Mouse (Mus musculus) lung, adult 18-20 months (tissue): Measurements from ENCODE around the gene Nlrc5.

Experiments
- DNase-seq, 2 experiments: peaks; one replicate each; pipeline ENCODE4 v3.0.0; 2022; ENCODE audit warnings: mixed read lengths in 2 of 2

The Nlrc5 gene

GRCm38 (mm10) chr8:94532525-94532872 lies 98.3 kb downstream of the Nlrc5 start:
- no peak for DNase-seq

- DNase-seq, result peak; percentile 75 to 77
Measured at GRCm38 (mm10) chr8:94532873-94533671, 98.9 kb downstream of the Nlrc5 start, which contains the start of gene Cpne2. Gene Cpne2 (plus strand): TSS chr8:94532990.

GRCm38 (mm10) chr8:94534612-94535011 lies 100.5 kb downstream of the Nlrc5 start:
- no peak for DNase-seq

- DNase-seq, result no peak
Measured at GRCm38 (mm10) chr8:94535631-94536030, 101.5 kb downstream of the Nlrc5 start.

DNA sequence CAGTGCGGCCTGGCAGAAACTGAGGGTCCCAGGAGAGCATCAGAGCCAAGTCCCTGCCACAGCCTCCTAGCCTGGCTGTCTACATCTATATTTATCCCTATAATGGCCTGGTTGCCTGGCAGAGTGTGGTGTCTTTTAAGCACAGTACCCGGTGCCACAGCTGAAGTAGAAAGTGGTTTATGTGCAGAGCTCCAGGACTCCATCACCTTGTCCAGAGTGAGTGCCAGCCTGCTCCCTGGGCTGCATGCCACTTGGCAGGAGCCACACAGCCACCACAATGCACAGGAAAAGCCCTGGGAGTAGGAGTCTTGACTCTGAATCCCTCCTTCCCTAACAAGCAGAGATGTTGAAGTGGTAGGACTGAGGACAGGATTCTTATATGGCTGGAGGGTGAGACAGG lies 103.3 kb downstream of the Nlrc5 start:
- DNase-seq, result no peak

GRCm38 (mm10) chr8:94540025-94540424 lies 105.9 kb downstream of the Nlrc5 start:
- DNase-seq, result no peak

DNA sequence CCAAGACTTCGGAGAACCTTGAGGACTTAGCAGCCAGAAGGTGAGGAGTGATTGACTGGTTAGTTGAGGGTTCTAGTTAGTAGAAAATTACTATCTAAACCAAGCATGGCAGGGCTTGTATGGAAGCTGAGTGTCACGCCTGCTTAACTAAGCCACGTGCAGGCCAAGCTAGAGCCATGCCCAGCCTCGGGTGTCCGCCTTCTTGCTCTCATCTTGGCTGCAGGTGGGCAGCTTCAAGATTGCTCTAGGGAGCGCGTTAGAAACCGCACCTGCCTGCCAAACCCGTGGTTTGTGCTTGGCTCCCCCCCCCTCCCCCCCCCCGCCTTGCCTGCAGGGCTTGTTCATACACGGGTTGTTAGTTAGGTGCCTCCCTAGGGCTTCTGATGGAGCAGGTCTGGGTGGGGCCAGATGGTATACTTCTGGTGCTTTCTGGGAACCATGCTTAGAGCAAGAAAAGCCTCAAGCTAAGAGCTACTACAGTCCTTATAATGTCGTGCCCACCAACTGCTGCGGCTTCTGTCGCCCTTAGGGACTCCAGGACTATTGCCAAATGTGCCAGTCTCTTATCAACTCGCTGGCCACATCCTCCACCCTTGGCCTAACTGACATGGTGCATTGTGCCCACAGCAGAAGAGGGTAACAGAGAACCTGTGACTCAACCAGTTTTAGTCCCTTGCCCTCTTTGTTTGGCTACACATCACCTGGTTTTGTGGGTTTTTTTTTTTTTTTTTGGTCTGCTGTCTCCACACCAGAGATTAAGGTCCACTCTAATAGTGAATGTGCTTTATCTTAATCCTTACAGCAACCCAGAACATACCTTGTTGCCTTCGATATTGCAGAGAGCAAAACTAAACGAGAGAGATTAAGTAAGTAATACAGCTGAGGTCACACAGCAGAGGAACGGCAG lies 107.0 kb downstream of the Nlrc5 start:
- no peak for DNase-seq

DNA sequence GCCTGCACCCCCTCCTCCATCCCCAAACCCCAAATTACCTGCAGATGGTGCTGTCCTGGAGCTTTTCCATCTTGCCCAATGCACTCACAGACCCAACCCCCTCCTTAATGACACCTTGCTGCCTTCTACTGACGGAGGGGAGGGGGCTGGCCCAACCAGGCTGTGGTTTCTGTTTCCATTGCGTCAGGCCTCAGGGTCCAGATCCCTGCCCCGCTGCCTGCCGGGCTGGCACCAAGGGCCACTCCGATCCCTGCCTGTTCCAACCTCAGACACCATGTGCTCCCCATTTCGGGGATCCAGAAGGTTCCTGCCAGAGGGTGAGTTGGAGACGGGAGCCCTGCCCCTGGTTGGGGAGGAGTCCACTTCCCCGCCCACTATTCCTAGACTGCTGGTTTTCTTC lies 109.8 kb downstream of the Nlrc5 start:
- no peak for DNase-seq

DNA sequence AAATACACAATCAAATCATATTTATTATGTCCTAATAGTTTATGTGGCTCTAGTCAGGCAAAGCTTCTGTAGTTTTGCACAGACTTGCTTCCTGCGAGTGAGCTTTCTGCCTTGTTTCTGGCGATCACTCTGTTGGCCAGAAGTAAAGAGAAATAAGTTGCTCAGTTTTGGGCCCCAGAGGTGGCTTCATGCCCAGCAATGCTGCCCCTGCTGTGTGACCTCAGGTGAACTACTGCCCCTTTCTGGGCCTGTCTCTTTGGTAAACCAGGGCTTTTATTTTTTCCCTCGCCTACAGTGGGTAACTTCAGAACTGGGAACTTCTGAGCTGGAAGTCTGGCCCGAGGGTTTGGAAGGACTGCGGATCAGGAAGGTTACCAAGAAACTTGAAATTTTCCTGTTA lies 114.9 kb downstream of the Nlrc5 start:
- no peak for DNase-seq

DNA sequence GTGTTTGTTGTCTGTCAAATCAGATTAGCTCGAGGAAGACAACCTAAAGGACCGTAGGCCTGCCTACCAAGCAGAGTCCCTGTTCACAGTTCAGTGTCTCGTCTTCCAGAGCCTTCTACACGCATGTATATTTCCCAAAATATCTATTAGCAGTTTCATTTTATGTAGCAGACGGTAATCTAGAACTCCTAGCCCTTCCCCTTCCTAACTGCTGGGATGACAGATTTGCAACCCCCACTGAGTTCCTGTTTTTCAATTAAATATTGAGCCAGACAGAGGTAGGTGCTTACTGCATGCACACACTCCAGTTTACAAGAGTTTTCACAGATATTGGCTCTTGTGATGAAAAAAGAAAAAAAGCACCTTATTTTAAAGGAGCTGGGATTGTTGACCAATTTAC lies 115.3 kb downstream of the Nlrc5 start:
- no peak for DNase-seq

- no peak for DNase-seq
Measured at GRCm38 (mm10) chr8:94549998-94550397, 115.8 kb downstream of the Nlrc5 start.

DNA sequence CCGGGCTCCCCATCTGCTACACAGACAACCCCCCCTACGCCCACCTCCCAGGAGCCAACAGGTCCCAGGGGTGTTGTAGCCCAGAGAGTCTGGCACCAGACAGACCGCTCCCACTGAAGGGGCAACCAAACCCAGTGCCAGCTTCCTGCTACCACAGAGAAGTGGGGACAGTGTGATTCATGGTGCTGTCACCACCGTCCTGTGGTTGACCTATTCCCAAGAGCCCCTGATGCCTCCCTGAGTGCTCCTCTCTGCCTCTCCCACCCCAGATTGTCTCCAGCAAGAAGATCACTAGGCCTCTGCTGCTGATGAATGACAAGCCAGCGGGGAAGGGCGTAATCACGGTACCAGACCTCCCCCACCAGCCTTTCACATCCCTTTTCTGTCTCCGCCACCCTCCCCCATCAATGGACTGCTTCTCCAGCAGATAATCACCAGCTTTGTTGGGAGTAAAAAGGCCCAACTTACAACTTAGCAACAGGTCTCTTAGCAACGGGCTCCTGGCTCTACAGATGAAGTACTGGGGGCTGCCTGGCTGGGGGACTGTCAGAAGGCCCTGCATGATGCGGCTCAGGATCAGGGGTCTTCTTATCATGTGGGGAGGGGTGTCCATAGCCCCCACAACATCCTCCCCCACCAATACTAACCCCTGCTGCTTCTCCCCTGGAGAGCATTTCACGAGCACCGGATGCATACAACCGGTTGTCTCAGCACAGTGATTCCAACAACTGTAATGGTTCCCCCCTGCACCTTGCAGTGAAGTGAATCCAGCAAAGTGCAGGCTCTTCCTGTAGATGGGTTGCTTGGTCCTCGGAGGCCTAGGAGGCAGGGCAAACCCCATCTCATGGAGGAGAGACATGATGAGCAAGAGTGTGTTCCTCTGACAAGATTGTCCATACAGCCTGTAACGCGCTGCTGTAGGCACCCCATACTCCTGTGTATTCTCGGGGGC lies 117.6 kb downstream of the Nlrc5 start:
- no peak for DNase-seq

- DNase-seq, result no peak
Measured at GRCm38 (mm10) chr8:94552696-94553095, 118.5 kb downstream of the Nlrc5 start.

- no peak for DNase-seq
Measured at GRCm38 (mm10) chr8:94557281-94557680, 123.1 kb downstream of the Nlrc5 start.

- no peak for DNase-seq
Measured at GRCm38 (mm10) chr8:94561256-94561655, 127.1 kb downstream of the Nlrc5 start.

GRCm38 (mm10) chr8:94564421-94564820 lies 130.3 kb downstream of the Nlrc5 start:
- DNase-seq, result no peak

DNA sequence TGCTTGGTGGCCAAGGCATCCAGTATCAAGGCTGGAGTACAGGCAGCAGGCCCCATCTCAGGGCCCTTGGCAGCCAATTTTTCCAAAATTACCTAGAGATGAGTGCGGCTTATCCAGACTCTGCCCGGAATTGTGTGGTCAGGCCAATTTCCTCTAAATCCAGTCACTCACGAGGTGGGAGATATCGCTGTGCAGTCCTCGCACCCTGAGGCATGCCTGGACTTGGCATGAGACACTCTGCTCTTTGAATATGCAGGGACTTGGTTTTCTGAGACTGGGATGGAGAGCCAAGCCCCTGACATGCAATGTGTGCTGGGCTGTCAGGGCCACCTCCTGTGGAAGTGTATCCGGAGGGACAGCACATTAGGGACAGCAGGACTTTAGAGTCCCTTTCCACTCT lies 131.9 kb downstream of the Nlrc5 start:
- no peak for DNase-seq

DNA sequence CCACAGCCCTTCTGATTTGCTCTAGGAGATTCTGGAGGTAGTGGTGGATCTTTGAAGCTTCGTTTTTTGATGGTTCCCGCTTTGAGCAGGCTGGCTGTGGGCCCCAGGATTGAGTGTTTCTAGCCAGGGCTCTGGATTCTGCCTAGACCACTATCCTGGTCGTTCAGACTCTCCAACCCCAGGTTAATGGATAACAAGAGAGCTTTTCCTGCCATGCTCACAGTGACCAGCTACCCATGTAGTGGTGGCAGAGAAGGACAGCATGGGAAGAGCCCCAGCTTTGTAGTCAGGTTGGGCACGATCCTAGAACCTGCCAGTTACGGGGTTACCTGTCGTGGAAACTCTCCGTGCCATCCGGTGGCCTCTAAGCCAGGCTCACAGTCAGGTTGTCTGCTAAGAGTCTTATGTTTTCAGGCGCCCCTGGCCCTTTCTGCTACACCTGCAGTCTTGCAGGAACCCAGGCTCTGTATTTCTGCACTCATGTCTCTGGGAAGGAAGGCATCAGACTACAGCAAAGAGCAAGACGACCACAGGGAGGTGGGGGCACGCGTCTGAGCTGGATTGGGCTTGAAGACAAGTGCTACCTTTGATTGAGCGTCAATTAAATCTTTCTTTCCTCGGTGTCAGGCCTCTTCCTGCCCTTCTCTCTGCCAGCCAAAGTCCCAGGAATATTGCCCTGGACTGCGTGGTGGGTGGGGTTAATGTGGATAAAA lies 132.4 kb downstream of the Nlrc5 start:
- no peak for DNase-seq

- DNase-seq, result no peak
Measured at GRCm38 (mm10) chr8:94567159-94567849, 133.1 kb downstream of the Nlrc5 start.

- DNase-seq, result no peak
Measured at GRCm38 (mm10) chr8:94568098-94568497, 133.9 kb downstream of the Nlrc5 start.

GRCm38 (mm10) chr8:94569419-94569818 lies 135.3 kb downstream of the Nlrc5 start:
- no peak for DNase-seq
